Mouse (Mus musculus): ENCODE data around the gene Sergef.

- TF ChIP-seq MYOD1 (IDR thresholded peaks at IDR 0.05; ENCODE audit: control insufficient read depth, insufficient read length, low read depth) (no peak), USF1 (IDR thresholded peaks at IDR 0.05; ENCODE audit: low read depth) (no peak), FOSL1 (IDR thresholded peaks at IDR 0.05; ENCODE audit: insufficient read depth, low read length, poor library complexity, severe bottlenecking) (no peak), CEBPB (IDR thresholded peaks at IDR 0.05; ENCODE audit: low read depth) (no peak), MYOG (IDR thresholded peaks at IDR 0.05; ENCODE audit: control insufficient read depth, extremely low read depth, insufficient read length) (no peak)
Observed at GRCm38 (mm10) chr7:46459200-46459599, 180.4 kb downstream of the Sergef start.

All from C2C12 (cell line).